Mouse (Mus musculus) c-Kit-positive CD71-negative TER-119-negative erythroid progenitor cells, embryonic 14.5 days (primary cell): ENCODE measurements around the gene Olfr693.
"Not testable (repeated sequence)": the region's sequence is repeated elsewhere in the genome, so short reads cannot be mapped to it uniquely, and the experiment has no call there.

Source experiments
- DNase-seq: peaks from one replicate; pipeline ENCODE4 v3.0.0-alpha.2; 2013; ENCODE audit warnings: low read depth

The Olfr693 gene

GRCm38 (mm10) chr7:106680484-106680883, at the start of gene Olfr693:
Olfr693 (minus strand) TSS chr7:106680584.
- DNase-seq: no peak

DNA sequence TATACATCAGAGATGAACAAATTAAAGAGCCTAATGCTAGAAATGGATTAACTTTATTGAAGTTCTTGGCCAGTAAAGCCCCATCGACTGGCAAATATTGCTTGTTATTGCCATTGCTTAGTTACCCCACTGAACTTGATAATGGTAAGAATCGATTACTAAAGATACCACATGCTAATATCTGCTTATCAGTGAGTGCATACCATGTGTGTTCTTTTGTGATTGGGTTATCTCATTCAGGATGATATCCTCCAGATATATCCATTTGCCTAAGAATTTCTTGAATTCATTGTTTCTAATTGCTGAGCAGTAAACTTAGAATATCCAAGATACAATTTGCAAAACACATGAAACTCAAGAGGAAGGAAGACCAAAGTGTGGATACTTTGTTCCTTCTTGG, 45.3 kb upstream of the Olfr693 start:
- not testable (repeated sequence) for DNase-seq

DNA sequence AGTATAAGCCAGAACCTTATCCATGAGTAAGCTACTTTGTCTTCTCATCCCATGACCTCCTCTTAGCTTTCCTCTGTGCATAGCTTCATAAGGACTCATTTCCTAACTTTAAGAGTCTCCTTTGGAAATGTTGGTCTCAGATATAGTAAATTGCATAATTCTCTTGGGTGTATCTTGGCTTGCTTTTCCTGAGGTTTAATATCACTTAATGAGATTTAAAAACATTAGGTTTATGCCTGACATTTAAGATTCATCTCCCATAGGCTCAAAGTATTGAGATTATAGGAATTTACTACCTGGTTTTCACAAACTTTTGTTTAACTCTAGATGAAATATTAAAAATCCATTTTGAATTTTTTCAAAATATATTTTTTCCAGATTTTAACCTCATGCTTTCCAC, 35.9 kb upstream of the Olfr693 start, which contains the start of gene Olfr695:
Gene Olfr695, minus strand, starts transcription at position 101 of the 400 bp plus-strand sequence.
- DNase-seq: no peak

GRCm38 (mm10) chr7:106711463-106711862, 31.1 kb upstream of the Olfr693 start:
- DNase-seq: no peak

- not testable (repeated sequence) for DNase-seq
These were observed 27.3 kb upstream of the Olfr693 start for GRCm38 (mm10) chr7:106707705-106708104.

- DNase-seq: no peak
These were observed 16.5 kb upstream of the Olfr693 start for GRCm38 (mm10) chr7:106696891-106697290.

DNA sequence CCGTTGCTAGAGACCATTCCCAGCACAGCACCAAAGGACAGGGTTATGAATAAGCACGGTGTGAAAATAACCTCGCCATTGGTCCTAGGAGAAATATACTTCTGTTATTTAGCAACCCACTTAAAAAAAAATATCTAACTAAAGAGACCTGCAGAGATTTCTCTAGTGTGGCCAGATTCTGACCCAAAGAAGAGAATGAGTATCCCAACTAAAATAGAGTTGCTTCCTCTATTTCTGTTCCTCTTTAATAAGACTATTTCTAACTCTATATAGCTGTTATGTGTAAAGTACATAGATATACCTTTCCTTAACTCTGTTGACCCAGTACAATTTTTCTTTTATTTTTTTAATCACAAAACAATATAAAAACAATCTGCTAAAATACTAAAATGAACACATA, 12.6 kb upstream of the Olfr693 start:
- DNase-seq: no peak

- no peak for DNase-seq
These were observed 11.3 kb upstream of the Olfr693 start, which contains the start of gene Olfr694 for GRCm38 (mm10) chr7:106691714-106692113. Olfr694 (minus strand) TSS chr7:106691814.

- no peak for DNase-seq
These were observed 5.0 kb upstream of the Olfr693 start for GRCm38 (mm10) chr7:106685382-106685781.

DNA sequence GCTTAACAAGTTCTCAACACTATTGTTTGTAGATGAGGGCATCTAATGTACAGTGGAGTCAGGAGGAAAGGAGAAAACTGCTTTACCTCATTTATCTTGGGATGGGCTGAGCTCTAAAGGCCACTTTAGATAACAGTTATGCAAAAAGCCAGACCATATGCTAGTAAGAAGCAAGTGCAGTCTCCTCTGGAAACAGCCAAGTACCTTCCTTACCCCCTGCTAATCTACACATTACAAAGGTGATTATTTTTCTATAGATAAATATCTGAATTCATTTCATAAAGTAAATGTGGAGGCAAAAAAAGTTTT, 28.1 kb downstream of the Olfr693 start:
- no peak for DNase-seq

- no peak for DNase-seq
These were observed 28.6 kb downstream of the Olfr693 start for GRCm38 (mm10) chr7:106651555-106652343.

GRCm38 (mm10) chr7:106649774-106650173, 30.6 kb downstream of the Olfr693 start:
- no peak for DNase-seq

- DNase-seq: no peak
These were observed 35.1 kb downstream of the Olfr693 start for GRCm38 (mm10) chr7:106645261-106645660.

DNA sequence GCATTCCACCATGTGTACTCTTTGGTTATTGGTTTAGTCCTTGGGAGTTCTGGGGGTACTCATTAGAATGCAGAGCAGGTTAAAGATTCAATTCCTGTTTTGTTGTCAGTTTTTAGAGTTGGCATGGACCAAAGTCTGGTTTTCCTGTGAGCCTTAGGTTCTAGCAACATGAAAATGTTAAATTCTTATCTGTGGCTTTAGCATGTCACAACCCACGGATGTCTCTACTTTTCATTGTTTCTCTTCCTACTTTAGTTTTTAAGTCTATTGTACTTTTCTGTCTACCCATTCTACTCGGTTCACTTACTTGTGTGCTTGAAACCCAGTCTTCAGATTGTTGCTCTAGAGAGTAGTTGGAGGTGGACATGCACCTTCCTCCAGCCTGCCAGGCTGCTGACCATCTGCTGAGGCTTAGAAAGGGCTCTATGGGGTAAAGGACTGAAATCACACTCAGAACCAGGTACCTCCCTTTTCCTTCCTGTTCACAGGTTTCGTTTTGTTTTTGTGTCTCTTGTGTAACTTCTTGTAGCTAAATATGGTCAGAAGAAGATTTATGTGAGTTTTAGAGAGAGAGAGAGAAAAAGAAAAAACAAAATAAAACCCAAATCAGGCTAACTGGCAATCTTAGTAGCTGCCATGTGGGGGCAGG, 36.0 kb downstream of the Olfr693 start:
- no peak for DNase-seq

DNA sequence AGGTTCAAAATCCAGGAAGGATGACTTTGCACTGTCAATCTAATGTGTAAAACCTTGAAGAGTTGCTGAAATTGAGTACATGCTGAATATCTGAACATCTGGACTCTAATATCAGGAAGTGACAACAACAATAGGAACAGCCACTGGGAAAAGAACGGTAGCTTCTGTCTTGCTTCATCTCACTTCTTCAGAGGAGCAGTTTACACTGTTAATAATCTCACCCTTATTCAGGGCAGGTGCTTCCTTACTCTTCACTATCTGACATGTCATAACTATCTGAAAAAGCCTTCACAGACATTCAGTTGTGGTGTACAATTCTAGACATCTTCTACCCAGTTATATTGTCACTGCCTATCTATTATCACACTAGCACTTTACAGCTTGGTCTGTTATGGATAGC, 39.5 kb downstream of the Olfr693 start:
- no peak for DNase-seq

DNA sequence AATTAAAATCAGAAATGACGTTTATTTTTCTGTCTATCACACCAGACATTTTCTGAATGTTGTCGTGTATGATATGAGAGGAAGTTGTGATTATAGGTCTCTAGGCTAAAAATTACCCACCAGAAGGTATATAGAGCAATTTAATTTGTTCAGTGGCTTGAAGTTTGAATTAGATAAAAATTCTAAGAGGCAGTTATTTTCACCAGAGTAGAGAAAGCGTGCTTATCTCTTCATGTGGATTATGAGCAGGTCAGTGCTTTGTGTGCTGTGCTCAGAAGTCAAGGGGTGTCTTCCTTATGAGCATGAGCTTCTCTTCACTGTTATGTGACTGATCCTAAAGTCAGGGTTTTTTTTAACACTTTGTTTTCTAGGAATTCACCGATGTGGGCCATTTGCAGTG, 44.8 kb downstream of the Olfr693 start:
- DNase-seq: no peak
